Mouse (Mus musculus): ENCODE measurements around the gene Bnip3. TPM values are rescaled to one million over a fixed set of nuclear protein-coding genes. Genes with fewer than 3 reads are reported as not detected.

Gene Bnip3
- polyA plus RNA-seq, 1 experiment from 2014 or later, result 186 TPM

DNA sequence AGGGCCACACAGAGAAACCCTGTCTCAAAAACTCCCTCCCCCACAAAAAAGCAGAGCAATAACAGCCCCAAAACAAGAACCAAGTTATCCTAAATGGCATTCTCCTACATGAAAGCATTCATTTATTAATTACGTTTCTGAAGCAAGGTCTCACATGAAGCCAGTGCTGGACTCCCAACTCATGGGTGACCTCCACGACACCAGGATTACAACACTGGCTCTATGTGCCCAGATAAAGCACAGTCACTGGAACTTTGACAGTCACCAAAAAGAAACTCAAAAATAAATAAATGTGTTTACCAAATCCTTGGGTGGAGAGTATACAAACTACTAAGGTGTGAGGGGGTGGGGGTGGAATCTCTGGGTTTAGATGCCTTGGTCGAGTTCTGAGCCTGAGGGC is 4.3 kb upstream of the Bnip3 start:
- Histone ChIP-seq H3K4me2 (ENCODE audit: low read depth, low read length) (no peak overlapping the region), H3K27ac (ENCODE audit: low read length) (0 out of 2 replicates have a peak overlapping the region, but pooled peaks have one; percentile 22), H3K36me3 (ENCODE audit: control insufficient read depth, insufficient read depth) (no peaks in the 10 kb centered on the region), H3K9me3 (replicated peaks; ENCODE audit: control insufficient read depth, low read length) (no peaks in the 10 kb centered on the region), H3K27me3 (ENCODE audit: control insufficient read depth, insufficient read depth, low read depth, low read length) (no peaks in the 10 kb centered on the region), H3K4me1 (ENCODE audit: control insufficient read depth, low read depth, low read length) (peaks cover 14% of the 10 kb centered on the region), H3K9ac (ENCODE audit: low read depth, low read length) (no peak overlapping the region), H3K4me3 (ENCODE audit: low read depth, low read length) (no peak overlapping the region)
- WGBS (ENCODE audit: insufficient replicate concordance), result 44% methylated on average over 3 of the region's 3 CpGs
- ATAC-seq (ENCODE audit: low read depth), result no peak

DNA sequence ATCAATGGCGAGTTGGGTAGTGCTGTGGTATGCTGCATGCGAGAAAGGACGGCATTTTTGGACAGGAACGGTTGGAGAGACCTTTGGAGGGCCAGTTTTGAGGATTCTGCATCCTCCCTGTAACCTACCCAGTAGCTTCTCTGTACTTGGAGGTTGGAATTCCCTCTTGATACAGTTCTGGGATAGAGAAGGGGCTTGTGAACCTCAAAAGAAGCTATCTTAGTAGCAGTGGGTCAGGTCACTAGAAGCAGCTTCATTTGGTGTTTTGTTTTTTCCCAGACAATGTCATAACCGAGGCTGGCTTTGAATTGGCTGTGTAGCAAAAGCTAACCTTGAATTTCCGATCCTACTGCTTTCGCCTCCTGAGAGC is 859 bp upstream of the Bnip3 start:
- no peaks in the 10 kb centered on the region for H3K9me3 ChIP-seq (replicated peaks; ENCODE audit: control insufficient read depth, low read length)
- H3K9ac ChIP-seq (ENCODE audit: low read depth, low read length), result peak overlapping the region; percentile 67
- 20% methylated on average over 7 of the region's 7 CpGs for WGBS (ENCODE audit: insufficient replicate concordance)
- H3K27me3 ChIP-seq (ENCODE audit: control insufficient read depth, insufficient read depth, low read depth, low read length), result no peaks in the 10 kb centered on the region
- H3K4me1 ChIP-seq (ENCODE audit: control insufficient read depth, low read depth, low read length), result peaks cover 41% of the 10 kb centered on the region
- peak overlapping the region; percentile 94 for H3K4me2 ChIP-seq (ENCODE audit: low read depth, low read length)
- ATAC-seq (ENCODE audit: low read depth), result no peak
- peak overlapping the region; percentile 91 for H3K4me3 ChIP-seq (ENCODE audit: low read depth, low read length)
- H3K27ac ChIP-seq (ENCODE audit: low read length), result peak overlapping the region; percentile 87
- no peaks in the 10 kb centered on the region for H3K36me3 ChIP-seq (ENCODE audit: control insufficient read depth, insufficient read depth)

GRCm38 (mm10) chr7:138908768-138909276 is 497 bp downstream of the Bnip3 start:
- Histone ChIP-seq H3K27ac (ENCODE audit: low read length) (peak overlapping the region; percentile 84), H3K4me1 (ENCODE audit: control insufficient read depth, low read depth, low read length) (peaks cover 41% of the 10 kb centered on the region), H3K9ac (ENCODE audit: low read depth, low read length) (peak overlapping the region; percentile 93), H3K9me3 (replicated peaks; ENCODE audit: control insufficient read depth, low read length) (no peaks in the 10 kb centered on the region), H3K4me2 (ENCODE audit: low read depth, low read length) (peak overlapping the region; percentile 94), H3K4me3 (ENCODE audit: low read depth, low read length) (peak overlapping the region; percentile 91), H3K27me3 (ENCODE audit: control insufficient read depth, insufficient read depth, low read depth, low read length) (no peaks in the 10 kb centered on the region), H3K36me3 (ENCODE audit: control insufficient read depth, insufficient read depth) (no peaks in the 10 kb centered on the region)
- no peak for ATAC-seq (ENCODE audit: low read depth)
- WGBS (ENCODE audit: insufficient replicate concordance), result 6% methylated on average over 10 of the region's 10 CpGs

- H3K4me3 ChIP-seq (ENCODE audit: low read depth, low read length), result peak overlapping the region; percentile 91
- no peak for ATAC-seq (ENCODE audit: low read depth)
- H3K9ac ChIP-seq (ENCODE audit: low read depth, low read length), result peak overlapping the region; percentile 93
- H3K27ac ChIP-seq (ENCODE audit: low read length), result peak overlapping the region; percentile 84
- H3K4me2 ChIP-seq (ENCODE audit: low read depth, low read length), result peak overlapping the region; percentile 94
- 64% methylated on average over 5 of the region's 5 CpGs for WGBS (ENCODE audit: insufficient replicate concordance)
- H3K36me3 ChIP-seq (ENCODE audit: control insufficient read depth, insufficient read depth), result no peaks in the 10 kb centered on the region
- H3K27me3 ChIP-seq (ENCODE audit: control insufficient read depth, insufficient read depth, low read depth, low read length), result no peaks in the 10 kb centered on the region
- no peaks in the 10 kb centered on the region for H3K9me3 ChIP-seq (replicated peaks; ENCODE audit: control insufficient read depth, low read length)
- peaks cover 41% of the 10 kb centered on the region for H3K4me1 ChIP-seq (ENCODE audit: control insufficient read depth, low read depth, low read length)
Measured at GRCm38 (mm10) chr7:138907976-138908375, 1.3 kb downstream of the Bnip3 start.

DNA sequence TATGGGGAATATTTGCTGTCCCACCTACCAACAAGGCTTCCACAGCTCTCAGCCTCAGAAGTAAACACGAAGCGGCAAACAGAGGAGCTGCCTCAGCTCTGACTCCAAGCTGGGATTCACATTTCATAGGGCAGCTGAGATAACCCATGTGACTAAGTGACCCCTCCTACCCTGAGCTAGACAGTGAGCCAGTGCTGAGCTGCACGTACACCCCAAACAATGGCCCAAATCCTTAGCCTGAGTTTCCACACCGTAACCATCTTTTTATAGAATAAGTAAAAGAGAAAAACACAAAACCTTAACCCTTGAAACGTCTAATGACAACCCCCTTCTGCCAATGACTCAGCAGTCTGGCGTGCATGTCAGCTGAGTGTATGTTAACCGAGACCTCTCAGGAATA is 2.3 kb downstream of the Bnip3 start:
- H3K4me3 ChIP-seq (ENCODE audit: low read depth, low read length), result peak overlapping the region; percentile 36
- peaks cover 44% of the 10 kb centered on the region for H3K4me1 ChIP-seq (ENCODE audit: control insufficient read depth, low read depth, low read length)
- H3K9me3 ChIP-seq (replicated peaks; ENCODE audit: control insufficient read depth, low read length), result no peaks in the 10 kb centered on the region
- H3K27ac ChIP-seq (ENCODE audit: low read length), result peak overlapping the region; percentile 63
- no peaks in the 10 kb centered on the region for H3K27me3 ChIP-seq (ENCODE audit: control insufficient read depth, insufficient read depth, low read depth, low read length)
- 0 out of 2 replicates have a peak overlapping the region, but pooled peaks have one; percentile 8 for H3K9ac ChIP-seq (ENCODE audit: low read depth, low read length)
- ATAC-seq (ENCODE audit: low read depth), result peak; percentile 38
- WGBS (ENCODE audit: insufficient replicate concordance), result 12% methylated on average over 7 of the region's 7 CpGs
- H3K36me3 ChIP-seq (ENCODE audit: control insufficient read depth, insufficient read depth), result no peaks in the 10 kb centered on the region
- peak overlapping the region; percentile 43 for H3K4me2 ChIP-seq (ENCODE audit: low read depth, low read length)

DNA sequence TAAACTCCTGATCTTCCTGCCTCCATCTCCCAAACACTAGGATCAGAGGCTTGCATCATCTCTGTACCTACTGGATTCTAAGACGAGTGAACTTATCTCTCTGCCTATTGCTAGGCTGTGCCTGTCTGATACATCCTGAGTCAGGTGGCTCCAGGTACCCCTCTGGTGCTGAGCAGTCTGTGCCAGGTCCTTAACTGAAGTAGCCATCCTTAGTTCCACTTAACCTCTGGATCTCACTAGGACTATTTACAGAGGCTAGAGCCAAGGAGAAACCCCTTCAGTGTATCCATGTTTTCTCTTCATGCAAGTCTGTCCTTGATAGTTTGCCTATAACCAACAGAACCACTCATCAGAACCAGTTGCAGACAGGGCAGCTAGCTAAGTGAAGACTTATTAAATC is 2.9 kb downstream of the Bnip3 start:
- peak overlapping the region; percentile 43 for H3K4me2 ChIP-seq (ENCODE audit: low read depth, low read length)
- no peaks in the 10 kb centered on the region for H3K36me3 ChIP-seq (ENCODE audit: control insufficient read depth, insufficient read depth)
- peak overlapping the region; percentile 63; the same call in 1 of the 2 replicates for H3K27ac ChIP-seq (ENCODE audit: low read length)
- no peaks in the 10 kb centered on the region for H3K9me3 ChIP-seq (replicated peaks; ENCODE audit: control insufficient read depth, low read length)
- no peak overlapping the region for H3K9ac ChIP-seq (ENCODE audit: low read depth, low read length)
- WGBS (ENCODE audit: insufficient replicate concordance), result 29% methylated on average over 1 of the region's 1 CpGs
- H3K4me1 ChIP-seq (ENCODE audit: control insufficient read depth, low read depth, low read length), result peaks cover 44% of the 10 kb centered on the region
- H3K4me3 ChIP-seq (ENCODE audit: low read depth, low read length), result peak overlapping the region; percentile 36
- no peaks in the 10 kb centered on the region for H3K27me3 ChIP-seq (ENCODE audit: control insufficient read depth, insufficient read depth, low read depth, low read length)
- ATAC-seq (ENCODE audit: low read depth), result no peak

DNA sequence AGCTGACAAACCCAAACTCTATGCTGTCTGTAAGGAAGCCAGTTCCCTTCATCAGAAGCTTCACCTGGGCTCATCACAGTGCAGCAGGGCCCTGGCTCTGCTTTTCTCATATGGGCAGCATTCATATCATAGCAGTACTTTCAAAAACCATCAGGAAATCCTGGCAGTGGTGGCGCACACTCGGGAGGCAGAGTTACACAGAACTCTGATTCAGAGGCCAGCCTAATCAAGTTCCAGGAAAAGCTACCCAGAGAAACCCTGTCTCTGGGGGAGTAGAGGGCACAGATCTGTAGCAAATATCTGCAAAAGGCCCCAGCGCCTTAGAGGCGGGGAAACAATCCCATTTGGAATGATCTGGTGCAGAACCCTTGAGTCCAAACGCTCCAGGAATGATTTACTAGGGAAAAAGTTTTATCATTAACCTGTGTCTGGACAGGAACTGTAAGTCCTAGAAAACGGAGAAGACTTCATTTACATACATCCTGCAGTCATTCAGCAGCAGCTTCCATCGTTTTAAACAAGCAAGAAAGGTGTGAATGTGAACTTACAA is 5.4 kb downstream of the Bnip3 start:
- H3K9me3 ChIP-seq (replicated peaks; ENCODE audit: control insufficient read depth, low read length), result no peaks in the 10 kb centered on the region
- peak overlapping the region; percentile 12 for H3K4me3 ChIP-seq (ENCODE audit: low read depth, low read length)
- 0 out of 2 replicates have a peak overlapping the region, but pooled peaks have one; percentile 9 for H3K9ac ChIP-seq (ENCODE audit: low read depth, low read length)
- ATAC-seq (ENCODE audit: low read depth), result no peak
- H3K4me2 ChIP-seq (ENCODE audit: low read depth, low read length), result peak overlapping the region; percentile 30; the same call in 1 of the 2 replicates
- no peaks in the 10 kb centered on the region for H3K36me3 ChIP-seq (ENCODE audit: control insufficient read depth, insufficient read depth)
- H3K27me3 ChIP-seq (ENCODE audit: control insufficient read depth, insufficient read depth, low read depth, low read length), result no peaks in the 10 kb centered on the region
- WGBS (ENCODE audit: insufficient replicate concordance), result 45% methylated on average over 7 of the region's 7 CpGs
- peak overlapping the region; percentile 81 for H3K27ac ChIP-seq (ENCODE audit: low read length)
- H3K4me1 ChIP-seq (ENCODE audit: control insufficient read depth, low read depth, low read length), result peaks cover 33% of the 10 kb centered on the region

DNA sequence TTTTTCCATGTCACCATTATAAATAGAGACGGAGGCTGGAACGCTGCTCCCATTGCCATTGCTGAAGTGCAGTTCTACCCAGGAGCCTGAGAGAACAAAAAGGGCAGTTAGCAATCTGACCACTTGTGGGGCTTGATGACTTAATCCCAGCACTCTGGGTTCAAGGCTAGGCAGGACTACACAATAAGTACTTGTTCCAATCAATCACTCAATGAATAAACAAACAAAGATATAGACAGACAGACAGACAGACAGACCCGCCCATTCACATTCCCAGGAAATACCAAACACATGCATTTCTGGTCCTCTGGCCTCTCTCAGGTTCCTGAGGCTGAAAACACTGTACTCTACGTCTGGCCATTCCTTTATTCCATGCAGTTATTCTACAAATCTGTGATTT is 10.6 kb downstream of the Bnip3 start:
- H3K36me3 ChIP-seq (ENCODE audit: control insufficient read depth, insufficient read depth), result peaks cover 5% of the 10 kb centered on the region
- H3K4me2 ChIP-seq (ENCODE audit: low read depth, low read length), result no peak overlapping the region
- no peaks in the 10 kb centered on the region for H3K9me3 ChIP-seq (replicated peaks; ENCODE audit: control insufficient read depth, low read length)
- no peaks in the 10 kb centered on the region for H3K27me3 ChIP-seq (ENCODE audit: control insufficient read depth, insufficient read depth, low read depth, low read length)
- peaks cover 5% of the 10 kb centered on the region; the same call in 1 of the 2 replicates for H3K4me1 ChIP-seq (ENCODE audit: control insufficient read depth, low read depth, low read length)
- 61% methylated on average over 4 of the region's 4 CpGs for WGBS (ENCODE audit: insufficient replicate concordance)
- H3K9ac ChIP-seq (ENCODE audit: low read depth, low read length), result no peak overlapping the region
- no peak overlapping the region for H3K27ac ChIP-seq (ENCODE audit: low read length)
- H3K4me3 ChIP-seq (ENCODE audit: low read depth, low read length), result no peak overlapping the region
- no peak for ATAC-seq (ENCODE audit: low read depth)

DNA sequence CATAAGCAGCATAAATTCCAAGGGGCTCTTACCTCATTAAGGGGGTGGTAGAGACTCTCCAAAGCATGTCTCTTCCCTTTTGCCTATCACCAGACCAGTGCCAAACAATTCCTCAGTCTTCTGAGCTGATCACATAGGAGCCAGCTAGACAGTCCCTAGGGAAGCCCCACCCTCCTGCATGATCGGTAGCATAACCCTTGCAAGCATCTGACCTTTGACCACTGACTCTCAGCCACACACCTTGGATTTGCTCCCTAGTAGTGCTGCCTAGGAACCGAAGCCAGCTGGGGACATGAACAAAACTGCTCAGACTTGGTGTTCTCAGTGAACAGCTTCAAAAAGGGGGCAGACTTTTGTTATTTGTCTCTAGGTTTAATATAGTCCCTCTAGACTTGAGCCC is 11.2 kb downstream of the Bnip3 start:
- H3K4me1 ChIP-seq (ENCODE audit: control insufficient read depth, low read depth, low read length), result peaks cover 5% of the 10 kb centered on the region; the same call in 1 of the 2 replicates
- H3K4me2 ChIP-seq (ENCODE audit: low read depth, low read length), result no peak overlapping the region
- 0 out of 2 replicates have a peak, but pooled peaks have one; percentile 30 for ATAC-seq (ENCODE audit: low read depth)
- WGBS (ENCODE audit: insufficient replicate concordance), result 56% methylated on average over 2 of the region's 2 CpGs
- no peak overlapping the region for H3K9ac ChIP-seq (ENCODE audit: low read depth, low read length)
- no peak overlapping the region for H3K4me3 ChIP-seq (ENCODE audit: low read depth, low read length)
- no peaks in the 10 kb centered on the region for H3K27me3 ChIP-seq (ENCODE audit: control insufficient read depth, insufficient read depth, low read depth, low read length)
- no peaks in the 10 kb centered on the region for H3K9me3 ChIP-seq (replicated peaks; ENCODE audit: control insufficient read depth, low read length)
- peaks cover 7% of the 10 kb centered on the region for H3K36me3 ChIP-seq (ENCODE audit: control insufficient read depth, insufficient read depth)
- no peak overlapping the region for H3K27ac ChIP-seq (ENCODE audit: low read length)
